Mouse (Mus musculus) heart, embryonic 15.5 days (tissue): ENCODE results near the gene Zfhx2. TPM values are rescaled to one million over a fixed set of nuclear protein-coding genes. Genes with fewer than 3 reads are reported as not detected.

Experiments
- ATAC-seq: fragments of 200-750 bp; cut with Nextera tagmentation; replicated peaks from 2 replicates; pipeline ENCODE4 v1.8.0; 2017; ENCODE audit warnings: low read depth, moderate TSS enrichment; ENCODE audit not compliant: insufficient number of reproducible peaks, insufficient read depth, low FRiP score
- H3K27ac ChIP-seq: fragments of 300-500 bp; sonication (generic); 2 replicates; pipeline ENCODE4 v1.5.1; 2015; ENCODE audit warnings: mild to moderate bottlenecking, inconsistent platforms
- H3K27me3 ChIP-seq: fragments of 300-500 bp; sonication (generic); 2 replicates; pipeline ENCODE4 v1.6.1; 2015; ENCODE audit warnings: inconsistent platforms
- H3K36me3 ChIP-seq: fragments of 300-500 bp; sonication (generic); 2 replicates; pipeline ENCODE4 v1.6.1; 2015; ENCODE audit warnings: mild to moderate bottlenecking, inconsistent platforms
- H3K4me1 ChIP-seq: fragments of 300-500 bp; sonication (generic); replicated peaks from 2 replicates; pipeline ENCODE4 v1.6.1; 2015; ENCODE audit warnings: inconsistent platforms
- H3K4me2 ChIP-seq: fragments of 300-500 bp; sonication (generic); 2 replicates; pipeline ENCODE4 v1.6.1; 2015; ENCODE audit warnings: inconsistent platforms, mild to moderate bottlenecking, moderate library complexity
- H3K4me3 ChIP-seq: fragments of 300-500 bp; sonication (generic); 2 replicates; pipeline ENCODE4 v1.5.1; 2015; ENCODE audit warnings: mild to moderate bottlenecking, inconsistent platforms
- H3K9ac ChIP-seq: fragments of 300-500 bp; sonication (generic); 2 replicates; pipeline ENCODE4 v1.6.1; 2015; ENCODE audit warnings: mild to moderate bottlenecking, inconsistent platforms
- H3K9me3 ChIP-seq: fragments of 300-500 bp; sonication (generic); replicated peaks from 2 replicates; pipeline ENCODE4 v1.6.1; 2016; ENCODE audit warnings: inconsistent platforms
- WGBS: fragments of 180-500 bp; shearing (Covaris S2); methylation state at CpG from one replicate; pipeline ENCODE4 v1.1.7; 2015; ENCODE audit warnings: mixed read lengths; 5-methylcytosine and 5-hydroxymethylcytosine counted together
- polyA plus RNA-seq: library from polyadenylated mRNA; unstranded; fragments of >200 nt; fragmentation: Nextera tagmentation; extraction: Ambion mirVana; gene quantifications from 2 replicates; pipeline ENCODE4 v1.2.1, GENCODE M21; 2015

The Zfhx2 gene
- polyA plus RNA-seq, 1 experiment from 2014 or later: 2.6 TPM

DNA sequence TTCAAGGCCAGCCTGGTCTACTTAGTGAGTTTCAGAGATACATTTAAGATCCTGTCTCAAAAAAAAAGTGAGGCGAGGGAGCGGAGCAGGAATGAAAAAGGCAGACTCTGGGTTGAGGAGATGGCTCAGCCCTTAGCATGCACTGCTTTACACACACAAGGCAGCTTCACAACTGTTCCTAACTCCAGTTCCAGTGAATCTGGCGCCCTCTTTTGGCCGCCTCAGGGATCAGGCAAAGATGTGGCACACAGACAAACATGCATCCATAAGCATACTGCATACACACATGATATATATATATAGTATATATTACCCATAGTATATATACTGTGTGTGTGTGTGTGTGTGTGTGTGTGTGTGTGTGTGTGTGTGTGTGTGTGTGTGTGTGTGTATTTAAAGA is 81.0 kb downstream of the Zfhx2 start:
- no peak overlapping the region for H3K27ac ChIP-seq
- no peaks in the 10 kb centered on the region for H3K36me3 ChIP-seq
- H3K4me3 ChIP-seq: no peak overlapping the region
- peaks cover 27% of the 10 kb centered on the region for H3K4me1 ChIP-seq
- H3K27me3 ChIP-seq: no peaks in the 10 kb centered on the region
- WGBS: 78% methylated on average over 4 of the region's 4 CpGs
- no peak for ATAC-seq
- no peak overlapping the region for H3K9ac ChIP-seq
- no peak overlapping the region for H3K4me2 ChIP-seq
- H3K9me3 ChIP-seq: no peaks in the 10 kb centered on the region

Other genes starting within 250 kb of the Zfhx2 start
- 5.4 and 7.1 TPM in 2 replicates for gene Homez, start 221.4 kb downstream of the Zfhx2 start, polyA plus RNA-seq
- gene Ppp1r3e, start 214.8 kb downstream of the Zfhx2 start, polyA plus RNA-seq: 1.2 and 1.5 TPM in 2 replicates
- gene Bcl2l2, start 208.9 kb downstream of the Zfhx2 start, polyA plus RNA-seq: 3.3 and 3.4 TPM in 2 replicates
- gene Gm20521, start 208.9 kb downstream of the Zfhx2 start, polyA plus RNA-seq: not detected in 2 replicates
- 56.5 and 73.4 TPM in 2 replicates for gene Pabpn1, start 199.8 kb downstream of the Zfhx2 start, polyA plus RNA-seq
- 30.2 and 40.9 TPM in 2 replicates for gene Slc22a17, start 179.2 kb downstream of the Zfhx2 start, polyA plus RNA-seq
- gene Efs, start 166.2 kb downstream of the Zfhx2 start, polyA plus RNA-seq: 10.6 and 18.8 TPM in 2 replicates
- gene Il25, start 159.6 kb downstream of the Zfhx2 start, polyA plus RNA-seq: not detected in 2 replicates
- gene Cmtm5, start 156.1 kb downstream of the Zfhx2 start, polyA plus RNA-seq: 0.74 and 2.4 TPM in 2 replicates
- 2,004 and 2,041 TPM in 2 replicates for gene Myh6, start 125.4 kb downstream of the Zfhx2 start, polyA plus RNA-seq
- not detected in 2 replicates for gene Gm17428, start 115.4 kb downstream of the Zfhx2 start, polyA plus RNA-seq
- gene Myh7, start 97.7 kb downstream of the Zfhx2 start, polyA plus RNA-seq: 4,763 and 4,914 TPM in 2 replicates
- 56.2 and 57.1 TPM in 2 replicates for gene Ngdn, start 76.9 kb downstream of the Zfhx2 start, polyA plus RNA-seq
- gene Thtpa, start 2.5 kb upstream of the Zfhx2 start, polyA plus RNA-seq: 13.2 and 15.6 TPM in 2 replicates
- 8.5 and 12.6 TPM in 2 replicates for gene Ap1g2, start 14.3 kb upstream of the Zfhx2 start, polyA plus RNA-seq
- 0.24 and 0.55 TPM in 2 replicates for gene Jph4, start 24.6 kb upstream of the Zfhx2 start, polyA plus RNA-seq
- 0.14 TPM in 1 of 2 replicates, not detected in the other for gene Dhrs2, start 129.7 kb upstream of the Zfhx2 start, polyA plus RNA-seq